Mouse (Mus musculus) naive thymus-derived CD4-positive, alpha-beta T cell, adult 2 months (primary cell): ENCODE results near the gene Ccdc127.

Source experiments
- DNase-seq: peaks from one replicate; pipeline ENCODE4 v3.0.0-alpha.2; 2011; ENCODE audit warnings: low read depth

Ccdc127 gene

DNA sequence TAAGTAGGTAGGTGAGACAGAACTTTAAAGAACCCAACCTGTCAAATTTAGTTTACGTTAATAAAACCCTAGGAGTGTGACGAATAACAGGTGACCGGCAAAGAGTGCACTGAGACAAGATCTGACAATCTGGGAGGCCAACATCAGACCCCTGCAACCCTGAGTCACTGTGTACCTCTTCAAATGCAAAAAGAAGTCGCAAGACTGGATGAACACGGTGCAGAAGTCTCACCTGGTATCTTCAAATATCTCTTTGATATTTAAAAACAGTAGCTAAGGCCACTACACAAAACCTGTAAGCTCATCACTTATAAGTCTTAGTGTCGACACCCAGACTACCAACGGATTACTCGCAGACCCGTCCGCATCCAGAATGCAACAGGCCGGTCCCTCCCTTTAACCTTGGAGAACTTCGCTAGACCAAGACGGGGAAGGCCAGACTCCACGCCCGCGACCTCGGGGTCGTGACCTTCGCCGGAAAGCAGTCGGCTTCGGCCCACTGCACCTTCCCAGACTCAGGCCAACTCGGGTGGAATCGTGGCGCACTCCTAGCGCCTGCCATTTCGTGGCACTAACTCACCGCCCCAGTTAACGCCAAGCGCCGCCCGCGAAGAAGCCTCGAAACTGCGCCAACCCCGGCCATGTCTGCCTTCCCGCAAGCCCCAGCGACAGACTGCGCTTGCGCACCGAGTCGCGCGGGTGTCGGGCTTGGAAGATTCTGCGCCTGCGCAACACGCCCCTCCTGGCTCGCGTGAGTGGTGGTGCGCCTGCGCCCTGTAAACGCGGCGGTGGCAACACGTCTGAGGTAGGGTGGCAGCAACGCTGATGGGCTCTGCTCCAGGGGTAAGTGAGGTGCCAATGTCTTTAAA, at the start of gene Ccdc127, which contains the start of gene Sdha:
Gene Ccdc127 (plus strand): TSS at position 744 of the 869 bp plus-strand sequence.
Gene Sdha (minus strand): TSS at position 715 of the 869 bp plus-strand sequence.
- DNase-seq, result peak; percentile 99

- peak; percentile 62 for DNase-seq
Observed at GRCm38 (mm10) chr13:74300925-74301606, 49.0 kb upstream of the Ccdc127 start.

DNA sequence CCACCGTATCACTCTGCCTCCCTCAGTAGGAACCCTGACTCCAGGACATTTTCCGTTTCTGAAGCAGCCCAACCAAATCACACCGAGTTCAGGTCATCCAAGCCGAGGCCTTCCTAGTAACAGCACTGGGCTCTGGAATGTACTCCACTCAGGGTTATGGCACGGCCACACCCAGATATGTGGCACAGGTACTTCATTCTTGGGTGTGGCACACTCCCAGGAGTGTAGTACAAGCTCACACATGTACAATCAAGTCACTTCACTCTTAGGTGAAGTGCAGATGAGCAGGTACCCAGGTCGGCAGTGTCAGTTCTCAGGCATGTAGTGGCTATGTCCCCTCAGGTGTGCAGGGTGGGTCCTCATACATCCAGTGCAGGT, 48.5 kb upstream of the Ccdc127 start:
- DNase-seq, result no peak

DNA sequence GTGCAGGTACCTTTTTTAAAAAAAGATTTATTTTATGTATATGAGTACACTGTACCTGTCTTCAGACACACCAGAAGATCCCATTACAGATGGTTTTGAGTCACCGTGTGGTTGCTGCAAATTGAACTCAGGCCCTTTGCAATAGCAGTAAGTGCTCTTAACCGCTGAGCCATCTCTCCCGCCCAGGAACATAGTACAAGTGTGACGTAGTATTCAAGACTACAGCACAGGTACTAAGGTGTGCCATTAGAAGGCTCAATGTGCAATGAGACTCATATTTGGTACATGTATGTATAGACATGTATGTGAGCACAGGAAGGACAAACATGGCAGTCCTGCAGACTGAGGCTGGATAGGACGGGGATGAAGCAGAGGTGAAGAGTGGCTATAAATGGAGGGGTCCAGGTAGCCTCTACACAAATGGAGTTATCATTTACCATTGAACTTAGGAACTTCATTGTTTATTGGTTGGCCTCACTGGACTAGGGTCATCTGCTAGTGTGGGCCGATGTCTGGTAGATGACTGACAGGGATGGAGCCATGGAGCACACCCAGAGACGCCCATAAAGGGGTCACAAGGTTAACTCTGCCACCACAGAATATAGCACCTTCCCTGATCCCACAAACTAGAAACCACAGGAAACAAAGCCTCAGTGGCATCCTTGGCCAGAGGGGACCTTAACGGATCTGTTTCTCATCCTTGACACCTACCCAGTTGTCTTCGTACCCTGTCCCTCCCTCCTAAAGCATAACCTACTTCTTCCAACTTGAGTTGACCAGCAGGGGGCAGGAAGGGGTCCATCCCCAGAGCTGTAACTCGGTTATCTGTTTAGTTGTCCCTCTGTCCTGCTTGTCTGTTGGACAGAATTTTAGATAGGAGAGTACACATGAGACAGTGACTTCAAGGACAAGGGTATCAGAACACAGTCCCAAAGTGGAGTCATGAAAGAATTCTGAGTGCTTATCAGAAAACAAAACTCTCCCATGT, 47.8 kb upstream of the Ccdc127 start:
- no peak for DNase-seq

DNA sequence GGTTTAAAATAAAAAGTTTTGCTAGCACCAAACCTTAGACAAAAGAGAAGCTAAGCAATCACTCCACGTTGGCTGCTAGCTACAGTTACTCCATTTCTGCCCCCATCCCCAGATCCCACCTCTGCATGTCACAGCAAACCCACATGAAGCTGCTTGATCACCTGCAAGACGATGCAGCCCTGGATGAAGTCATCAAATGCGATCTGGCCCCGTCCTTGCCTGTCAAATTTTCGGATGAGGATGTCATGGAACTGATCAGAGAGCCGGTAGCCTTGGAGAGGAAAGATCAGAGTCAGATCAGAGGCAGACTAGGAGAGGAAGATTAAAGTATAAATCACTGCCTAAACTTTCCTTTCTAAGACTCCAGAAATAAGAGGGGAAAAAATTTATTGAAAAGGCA, 44.7 kb upstream of the Ccdc127 start:
- no peak for DNase-seq

GRCm38 (mm10) chr13:74305780-74306179, 44.3 kb upstream of the Ccdc127 start:
- DNase-seq, result no peak

DNA sequence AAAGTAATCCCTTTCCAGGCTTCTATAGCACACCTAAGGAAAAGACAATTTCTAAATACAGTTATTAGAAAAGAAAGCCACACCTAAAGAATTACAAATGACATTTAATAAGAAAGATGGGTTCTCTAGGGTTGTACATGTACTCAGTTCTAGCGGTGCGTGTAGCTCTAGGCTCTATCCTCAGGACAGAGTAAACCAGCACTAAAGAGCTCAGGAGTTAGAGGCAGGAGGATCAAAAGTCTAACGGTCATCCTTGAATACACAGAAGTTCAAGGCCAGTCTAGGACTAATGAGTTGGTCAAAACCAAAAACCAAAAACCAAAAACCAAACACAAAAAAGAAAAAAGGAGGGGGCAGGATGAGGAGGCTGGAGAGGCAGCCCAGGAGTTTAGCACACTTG, 35.5 kb upstream of the Ccdc127 start:
- DNase-seq, result no peak

- DNase-seq, result no peak
Observed at GRCm38 (mm10) chr13:74316386-74316785, 33.7 kb upstream of the Ccdc127 start.

GRCm38 (mm10) chr13:74316789-74317169, 33.3 kb upstream of the Ccdc127 start:
- DNase-seq, result no peak

DNA sequence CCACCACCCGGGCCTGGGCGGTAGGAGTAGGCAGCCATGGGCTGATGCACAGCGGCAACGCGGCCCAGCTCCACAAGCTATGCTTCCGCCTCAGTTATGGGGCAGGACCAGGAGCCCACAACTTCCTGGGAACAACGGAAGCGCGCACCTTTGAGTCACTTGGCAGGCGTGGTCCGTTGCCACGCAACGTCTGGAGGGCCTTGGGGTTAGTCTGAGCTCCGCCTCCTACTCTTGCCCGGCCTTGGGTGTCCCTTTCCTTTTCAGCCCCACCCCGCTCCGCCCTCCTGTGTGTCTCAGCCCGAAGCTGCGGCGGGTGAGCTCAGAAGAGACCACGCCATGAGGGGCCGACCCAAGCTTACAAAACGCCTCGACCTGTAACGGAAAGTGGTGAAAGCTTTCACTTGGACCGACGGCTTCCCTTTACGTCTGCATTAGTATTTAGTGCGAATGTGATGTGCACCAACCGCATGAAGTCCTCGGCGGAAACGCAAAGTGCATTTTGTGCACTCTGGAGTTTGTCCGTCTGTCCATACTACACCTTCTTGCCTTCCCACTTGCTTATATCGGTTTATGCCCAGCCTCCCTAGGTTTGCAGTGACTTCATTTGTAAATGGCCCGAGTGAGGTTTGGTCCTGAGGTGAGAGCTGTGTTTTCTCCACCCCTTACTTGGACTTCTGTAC, 32.8 kb upstream of the Ccdc127 start, which contains the start of gene Pdcd6:
Gene Pdcd6 (minus strand): TSS at position 411 of the 680 bp plus-strand sequence.
- DNase-seq, result peak; percentile 94

DNA sequence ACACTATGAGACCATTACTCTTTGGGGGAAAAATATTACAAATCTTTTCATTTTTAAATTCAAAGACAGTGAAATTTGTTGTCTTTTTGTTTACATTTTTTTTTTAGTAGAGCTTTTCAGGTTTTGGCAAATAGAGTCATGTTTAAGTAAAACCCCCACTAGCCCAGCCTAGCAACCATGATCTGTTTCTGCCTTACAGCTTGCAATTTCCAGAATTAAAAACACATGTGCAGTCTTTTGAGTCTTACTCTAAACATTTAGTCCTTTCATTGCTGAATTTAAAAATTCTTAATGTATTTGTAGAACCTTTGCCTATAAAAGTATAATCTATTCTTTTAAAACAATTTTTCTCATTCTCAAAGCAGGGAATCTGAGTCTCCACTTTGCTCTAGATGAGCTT, 20.8 kb upstream of the Ccdc127 start:
- no peak for DNase-seq

GRCm38 (mm10) chr13:74341036-74341435, 9.1 kb upstream of the Ccdc127 start:
- DNase-seq, result peak; percentile 83

- DNase-seq, result no peak
Observed at GRCm38 (mm10) chr13:74350435-74350906, 362 bp downstream of the Ccdc127 start.

DNA sequence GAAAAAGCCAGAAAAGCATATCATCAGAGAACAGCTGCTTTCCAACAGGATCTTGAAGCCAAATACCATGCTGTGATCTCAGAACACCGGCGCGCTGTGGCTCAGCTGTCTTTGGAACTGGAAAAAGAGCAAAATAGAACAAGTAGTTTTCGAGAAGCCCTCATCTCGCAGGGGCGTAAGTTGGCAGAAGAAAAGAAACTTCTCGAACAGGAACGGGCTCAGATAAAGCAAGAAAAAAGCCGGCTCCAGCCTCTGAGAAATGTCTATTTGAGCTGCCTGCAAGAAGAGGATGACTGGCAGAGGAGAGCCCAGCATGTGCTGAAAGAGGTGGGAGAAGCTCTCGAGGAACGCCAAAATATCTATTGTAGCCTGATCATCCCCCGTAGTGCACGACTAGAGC, 6.4 kb downstream of the Ccdc127 start:
- DNase-seq, result no peak

DNA sequence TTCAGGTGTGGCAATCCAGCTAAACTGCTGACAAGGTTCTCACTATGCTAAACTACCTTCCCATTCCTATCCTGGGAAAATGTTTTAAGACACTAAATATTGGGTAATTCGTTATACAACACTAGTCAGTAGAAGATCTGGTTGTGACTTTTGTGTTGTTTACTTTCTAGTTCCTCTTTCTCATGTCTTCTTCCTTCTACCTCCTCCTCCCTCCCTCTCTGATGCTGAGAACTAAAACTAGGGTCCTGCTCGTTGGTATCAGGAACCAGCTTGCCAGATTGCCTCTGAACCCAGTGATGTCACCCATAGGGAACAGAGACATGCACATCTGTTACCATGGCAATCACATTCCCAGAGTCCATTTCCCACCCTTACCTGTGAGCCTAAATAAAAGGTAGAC, 12.1 kb downstream of the Ccdc127 start:
- DNase-seq, result no peak

DNA sequence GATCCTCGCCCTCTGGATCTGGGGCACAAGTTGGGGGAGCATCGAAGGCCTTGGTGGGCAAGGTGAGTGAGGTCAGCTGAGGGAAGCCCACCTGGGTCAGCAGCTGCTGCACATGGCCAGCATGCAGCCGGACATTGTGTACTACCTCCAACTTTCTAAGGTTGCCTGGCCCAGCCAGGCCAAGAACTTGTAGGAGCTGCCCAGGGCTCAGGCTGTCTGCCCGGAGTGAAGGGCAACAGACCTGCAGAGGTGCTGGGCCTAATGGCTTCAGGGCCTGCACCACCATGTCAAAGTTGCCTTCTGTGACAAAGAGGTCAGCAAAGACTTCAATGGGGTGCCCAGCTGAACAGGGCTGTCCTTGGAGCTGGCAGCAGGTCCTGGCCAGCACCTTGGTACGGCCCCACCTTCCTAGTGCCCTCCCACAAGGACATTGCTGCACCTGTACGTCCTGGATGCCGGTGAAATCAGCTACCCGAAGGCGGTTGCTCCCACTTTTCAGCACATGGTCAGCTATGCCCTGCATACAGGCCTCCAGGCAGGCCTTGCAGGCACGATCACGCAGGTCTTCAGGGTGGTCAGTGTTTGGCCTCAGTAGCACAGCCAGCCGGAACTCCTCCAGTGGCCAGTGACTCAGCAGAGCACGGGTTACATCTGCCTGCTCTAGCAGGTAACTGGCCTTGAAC, 13.2 kb downstream of the Ccdc127 start:
- DNase-seq, result no peak

GRCm38 (mm10) chr13:74363859-74364235, 13.7 kb downstream of the Ccdc127 start, which contains the start of gene Lrrc14b:
TSS of gene Lrrc14b (minus strand) at chr13:74364005.
- no peak for DNase-seq

DNA sequence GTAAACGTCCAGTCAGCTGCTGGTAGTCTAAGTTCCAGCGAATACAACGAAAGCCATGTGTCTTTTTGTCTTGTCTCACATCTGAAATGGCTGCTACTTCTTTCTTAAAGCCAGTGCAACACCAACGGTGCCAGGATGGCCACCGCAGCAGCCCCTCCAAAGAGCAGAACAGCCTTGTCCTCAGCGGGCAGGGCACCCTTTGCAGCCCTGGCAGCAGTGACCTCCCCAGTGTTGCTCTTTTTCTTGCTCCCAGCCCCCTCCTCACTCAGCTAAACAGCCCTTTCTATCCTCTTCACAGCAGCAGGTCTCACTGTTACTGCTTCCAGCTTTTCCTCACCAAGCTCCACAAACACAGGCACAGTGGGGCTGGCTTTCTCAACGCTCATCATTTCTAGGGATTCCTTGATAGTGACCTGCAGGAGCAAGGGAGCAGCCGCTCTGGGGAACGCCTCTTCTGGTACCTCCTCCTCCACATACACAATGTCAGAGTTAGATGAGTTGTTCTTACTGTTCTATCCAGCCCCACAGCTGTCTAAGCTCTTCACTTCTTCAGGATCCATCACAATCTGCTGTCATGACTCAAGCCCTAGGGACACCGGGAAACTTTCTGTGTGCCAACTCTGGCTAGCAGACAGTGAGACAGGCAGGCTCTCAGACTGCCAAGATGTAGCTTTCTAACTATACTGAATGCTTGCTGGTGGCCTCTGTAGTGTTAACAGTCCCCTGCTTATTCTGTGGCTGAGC, 31.6 kb downstream of the Ccdc127 start:
- no peak for DNase-seq

DNA sequence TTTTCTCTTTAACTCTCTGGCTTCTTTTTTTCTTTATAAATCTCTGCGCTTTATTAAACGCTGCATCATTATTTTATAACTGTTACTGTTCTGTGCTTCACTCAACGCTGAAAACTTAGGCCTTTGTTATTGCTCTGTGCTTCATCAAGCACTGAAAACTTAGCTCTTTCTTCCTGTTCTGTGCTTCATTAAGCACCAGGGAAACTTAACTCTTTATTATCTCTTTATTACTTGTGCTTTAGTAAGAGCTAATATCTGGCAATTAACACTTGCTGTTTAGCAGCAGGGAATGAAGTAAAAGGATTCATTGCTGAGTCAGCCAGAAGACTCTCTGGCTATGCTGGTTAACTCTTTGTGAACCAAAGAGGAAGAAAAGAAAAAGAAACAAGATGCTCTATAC, 32.2 kb downstream of the Ccdc127 start:
- no peak for DNase-seq

- no peak for DNase-seq
Observed at GRCm38 (mm10) chr13:74389730-74390129, 39.6 kb downstream of the Ccdc127 start.
